Comparison of ENCODE assay signal across 12 mouse cellular contexts in the genomic region with DNA sequence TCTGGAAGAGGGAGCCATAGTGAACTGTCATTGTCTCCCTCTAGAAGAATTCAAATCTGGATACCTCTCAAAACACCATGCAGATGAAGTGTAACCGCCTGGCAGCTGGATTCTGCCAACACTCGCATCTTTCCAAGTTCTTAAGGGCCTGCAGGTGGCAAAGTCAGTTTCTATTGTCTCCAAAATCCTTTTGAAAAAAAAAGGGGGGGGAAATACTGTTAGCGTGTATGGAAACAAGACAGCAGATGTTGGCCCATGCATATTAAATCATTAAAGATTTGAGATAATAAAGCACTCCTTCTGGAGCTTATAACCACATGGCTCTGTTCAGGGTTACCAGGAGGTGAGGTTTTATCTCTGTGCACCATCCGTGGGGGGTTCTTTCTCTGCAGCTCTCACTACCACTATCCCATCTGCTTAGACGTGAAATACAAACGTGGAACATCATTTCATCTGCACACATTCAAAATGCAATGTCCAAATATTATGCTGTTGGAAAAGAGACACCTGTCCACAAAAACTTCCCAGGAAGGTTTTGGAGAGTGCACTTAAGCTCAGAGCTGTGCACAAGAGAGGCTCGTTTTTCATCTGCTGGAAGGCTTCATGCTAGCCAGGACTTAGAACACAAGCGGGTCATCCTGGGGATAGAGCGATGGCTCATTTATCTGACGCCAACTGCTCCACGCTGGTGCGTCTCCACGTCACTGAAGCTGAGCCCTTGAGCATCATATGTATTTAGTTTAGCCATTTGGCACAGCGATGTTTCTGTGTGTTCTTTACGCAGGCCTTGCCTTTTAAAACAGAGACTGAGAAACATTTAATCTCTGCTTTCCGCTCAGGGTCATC.
"Had no signal": no experiment of that assay in that cellular context is flagged by ENCODE, and none has a peak within 500 bp of the region (broad histone marks: within the 10 kb centered on the region; RNA-seq: fewer than 3 reads in every experiment).

No protein-coding gene starts in this region.

- ATAC-seq: liver, embryonic 12.5 days; midbrain, embryonic 13.5 days had no signal

- H3K36me3 ChIP-seq: limb, embryonic 15.5 days; liver, embryonic 12.5 days; lung, embryonic 15.5 days; midbrain, embryonic 13.5 days had no signal

- DNase-seq: kidney, adult 9 months; kidney, postnatal 36 days; layer of hippocampus, adult 9-11 months; layer of hippocampus, postnatal 36 days; right cerebral cortex, adult 18-20 months; right cerebral cortex, postnatal 25 days; thymus, postnatal 36 days had no signal

- H3K27ac ChIP-seq: kidney, postnatal 0 days; limb, embryonic 15.5 days; liver, embryonic 12.5 days; lung, embryonic 15.5 days; midbrain, embryonic 13.5 days had no signal

- H3K27me3 ChIP-seq: limb, embryonic 15.5 days; liver, embryonic 12.5 days; lung, embryonic 15.5 days; midbrain, embryonic 13.5 days had no signal

- H3K4me2 ChIP-seq: limb, embryonic 15.5 days; liver, embryonic 12.5 days; lung, embryonic 15.5 days; midbrain, embryonic 13.5 days had no signal

- H3K4me3 ChIP-seq: limb, embryonic 15.5 days; liver, embryonic 12.5 days; lung, embryonic 15.5 days; midbrain, embryonic 13.5 days had no signal

- H3K9ac ChIP-seq: limb, embryonic 15.5 days; liver, embryonic 12.5 days; lung, embryonic 15.5 days; midbrain, embryonic 13.5 days had no signal

- H3K9me3 ChIP-seq: limb, embryonic 15.5 days; lung, embryonic 15.5 days; midbrain, embryonic 13.5 days had no signal

- H3K4me1 ChIP-seq: limb, embryonic 15.5 days; liver, embryonic 12.5 days; lung, embryonic 15.5 days; midbrain, embryonic 13.5 days had no signal
